Mouse (Mus musculus): ENCODE measurements around the gene Fbrsl1. TPM values are rescaled to one million over a fixed set of nuclear protein-coding genes. Genes with fewer than 3 reads are reported as not detected.

The Fbrsl1 gene
- polyA plus RNA-seq, 1 experiment from 2014 or later = 17.5 TPM

Other genes with a start within 250 kb of the Fbrsl1 start
- gene Ankle2, start 217.5 kb downstream of the Fbrsl1 start, polyA plus RNA-seq (2014; fragmentation: Nextera tagmentation; extraction: Ambion mirVana) = 38.7 and 46.5 TPM in 2 replicates
- 88.9 and 94.3 TPM in 2 replicates for gene Pgam5, start 178.6 kb downstream of the Fbrsl1 start, polyA plus RNA-seq (2014; fragmentation: Nextera tagmentation; extraction: Ambion mirVana)
- 7.9 and 10.0 TPM in 2 replicates for gene Pxmp2, start 162.3 kb downstream of the Fbrsl1 start, polyA plus RNA-seq (2014; fragmentation: Nextera tagmentation; extraction: Ambion mirVana)
- gene Pole, start 162.2 kb downstream of the Fbrsl1 start, polyA plus RNA-seq (2014; fragmentation: Nextera tagmentation; extraction: Ambion mirVana) = 28.5 and 30.1 TPM in 2 replicates
- gene P2rx2, start 105.3 kb downstream of the Fbrsl1 start, polyA plus RNA-seq (2014; fragmentation: Nextera tagmentation; extraction: Ambion mirVana) = 0.67 and 0.91 TPM in 2 replicates
- gene Lrcol1, start 103.8 kb downstream of the Fbrsl1 start, polyA plus RNA-seq (2014; fragmentation: Nextera tagmentation; extraction: Ambion mirVana) = not detected in 2 replicates
- gene Galnt9, start 95.9 kb upstream of the Fbrsl1 start, polyA plus RNA-seq (2014; fragmentation: Nextera tagmentation; extraction: Ambion mirVana) = 4.3 and 4.6 TPM in 2 replicates
- 48.2 and 51.0 TPM in 2 replicates for gene Noc4l, start 204.9 kb upstream of the Fbrsl1 start, polyA plus RNA-seq (2014; fragmentation: Nextera tagmentation; extraction: Ambion mirVana)
- gene Ddx51, start 204.9 kb upstream of the Fbrsl1 start, polyA plus RNA-seq (2014; fragmentation: Nextera tagmentation; extraction: Ambion mirVana) = 26.0 and 30.3 TPM in 2 replicates

All from hindbrain, embryonic 11.5 days (tissue).